Mouse (Mus musculus): ENCODE results near the gene Frmd6.

DNA sequence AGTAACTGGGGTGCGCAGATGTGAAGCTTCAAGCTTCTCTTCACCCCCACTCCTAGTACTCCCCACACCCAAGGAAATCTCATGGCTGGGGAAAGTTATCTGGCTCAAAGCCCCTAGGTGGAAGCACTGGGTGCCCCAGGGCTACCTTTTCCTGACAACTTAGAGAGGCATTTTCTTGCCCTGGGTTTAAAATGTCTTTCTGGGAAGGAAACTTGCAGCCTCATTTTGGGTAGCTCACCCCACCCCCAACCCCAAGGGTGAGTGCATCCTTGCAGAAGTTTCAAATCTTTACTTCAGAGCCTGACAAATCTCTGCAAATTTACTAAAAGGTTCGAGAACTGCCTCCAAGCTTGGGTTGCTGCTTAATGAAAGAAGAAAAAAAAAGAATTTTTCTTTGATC lies 47.0 kb upstream of the Frmd6 start:
- TF ChIP-seq POLR2A (IDR thresholded peaks at IDR 0.05; ENCODE audit: borderline replicate concordance, extremely low read depth, low read depth, low read length) = no peak
- TF ChIP-seq CTCF (IDR thresholded peaks at IDR 0.05; ENCODE audit: insufficient read depth, low read length) = no peak

All from lung, adult 2 months (tissue).